Mouse (Mus musculus) bone marrow macrophage, adult 2 months (primary cell): Measurements from ENCODE around the gene Sgca. TPM values are rescaled to one million over a fixed set of nuclear protein-coding genes. Genes with fewer than 3 reads are reported as not detected.

Source experiments
- H3K27ac ChIP-seq: 2 replicates; pipeline ENCODE4 v1.5.1; 2012; ENCODE audit warnings: low read depth, low read length; ENCODE audit not compliant: insufficient read depth
- H3K4me1 ChIP-seq: 2 replicates; pipeline ENCODE4 v1.6.1; 2012; ENCODE audit warnings: low read length; ENCODE audit not compliant: control insufficient read depth, insufficient read depth
- H3K4me3 ChIP-seq: 2 replicates; pipeline ENCODE4 v1.5.1; 2012; ENCODE audit warnings: mild to moderate bottlenecking, low read length, moderate library complexity; ENCODE audit not compliant: insufficient read depth
- CTCF ChIP-seq: IDR thresholded peaks from 2 replicates; pipeline ENCODE4 v1.5.1; 2012; ENCODE audit warnings: low read depth, mild to moderate bottlenecking, low read length, moderate library complexity
- POLR2A ChIP-seq: IDR thresholded peaks from 2 replicates; pipeline ENCODE4 v1.6.1; 2012; ENCODE audit warnings: mild to moderate bottlenecking, low read depth, low read length, borderline replicate concordance
- polyA plus RNA-seq: library from polyadenylated mRNA; stranded (reverse); fragments of >200 nt; gene quantifications from 2 replicates; pipeline ENCODE4 v1.2.4, GENCODE M21; 2012; ENCODE audit not compliant: missing spikeins, insufficient read depth, insufficient read length

Gene Sgca
- polyA plus RNA-seq, 1 experiment, result not detected

DNA sequence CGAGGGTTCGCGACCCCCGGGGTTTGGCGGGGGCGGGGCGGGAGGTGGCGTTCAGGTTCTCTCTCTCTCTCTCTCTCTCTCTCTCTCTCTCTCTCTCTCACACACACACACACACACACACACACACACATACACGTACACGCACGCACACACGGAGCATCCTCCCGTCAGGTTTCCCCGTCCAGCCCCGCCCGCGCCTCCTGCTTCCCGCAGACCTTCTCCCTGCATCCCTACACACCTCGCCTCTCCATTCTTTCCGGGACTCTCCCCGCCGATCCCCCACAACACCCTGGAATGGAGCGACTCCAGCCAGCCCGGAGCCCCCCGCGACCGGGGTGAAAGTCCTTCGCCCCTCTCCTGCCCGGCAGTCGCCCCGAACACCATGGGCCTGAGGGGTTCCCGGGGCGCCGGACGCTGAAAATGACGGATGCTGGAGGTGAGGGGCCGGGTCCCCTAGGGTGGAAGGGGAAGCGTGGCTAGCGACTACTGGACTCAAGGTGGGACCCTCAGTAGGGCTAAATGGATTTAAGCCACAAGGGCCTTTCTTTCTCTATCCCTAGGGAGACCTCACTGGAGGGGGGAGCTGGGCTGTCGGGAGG, 34.1 kb upstream of the Sgca start:
- H3K4me3 ChIP-seq, result peak overlapping the region; percentile 66; the same call in 1 of the 2 replicates
- H3K27ac ChIP-seq, result no peak overlapping the region
- peaks cover 18% of the 10 kb centered on the region for H3K4me1 ChIP-seq
- TF ChIP-seq POLR2A, result no peak
- TF ChIP-seq CTCF, result no peak

DNA sequence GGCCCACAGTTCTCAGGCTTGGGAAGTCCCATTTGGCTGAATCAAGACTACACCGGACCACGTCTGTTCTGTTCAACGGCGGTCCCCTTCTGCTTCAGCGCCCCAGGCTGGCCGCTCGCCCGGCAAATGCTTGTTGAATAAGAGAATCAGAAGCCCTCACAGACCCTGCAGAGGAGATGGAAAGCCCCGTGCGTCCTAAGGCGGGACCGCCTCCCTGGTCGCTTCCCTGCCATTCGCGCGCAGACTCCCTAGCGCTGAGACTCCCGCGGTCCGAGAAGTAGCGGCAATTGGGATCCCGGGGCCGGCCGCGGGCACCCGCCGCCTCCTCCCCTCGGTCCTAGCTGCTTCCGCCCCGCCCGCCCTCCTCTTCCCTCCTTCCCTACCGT, 33.5 kb upstream of the Sgca start, which contains the start of gene Samd14:
TSS of gene Samd14 (plus strand) at position 251 of the 386 bp plus-strand sequence.
- TF ChIP-seq CTCF (no peak), POLR2A (no peak)
- H3K27ac ChIP-seq, result no peak within 1 kb of the TSS
- H3K4me1 ChIP-seq, result peaks cover 18% of the 10 kb centered on the region
- H3K4me3 ChIP-seq, result peak within 1 kb of the TSS; percentile 66

DNA sequence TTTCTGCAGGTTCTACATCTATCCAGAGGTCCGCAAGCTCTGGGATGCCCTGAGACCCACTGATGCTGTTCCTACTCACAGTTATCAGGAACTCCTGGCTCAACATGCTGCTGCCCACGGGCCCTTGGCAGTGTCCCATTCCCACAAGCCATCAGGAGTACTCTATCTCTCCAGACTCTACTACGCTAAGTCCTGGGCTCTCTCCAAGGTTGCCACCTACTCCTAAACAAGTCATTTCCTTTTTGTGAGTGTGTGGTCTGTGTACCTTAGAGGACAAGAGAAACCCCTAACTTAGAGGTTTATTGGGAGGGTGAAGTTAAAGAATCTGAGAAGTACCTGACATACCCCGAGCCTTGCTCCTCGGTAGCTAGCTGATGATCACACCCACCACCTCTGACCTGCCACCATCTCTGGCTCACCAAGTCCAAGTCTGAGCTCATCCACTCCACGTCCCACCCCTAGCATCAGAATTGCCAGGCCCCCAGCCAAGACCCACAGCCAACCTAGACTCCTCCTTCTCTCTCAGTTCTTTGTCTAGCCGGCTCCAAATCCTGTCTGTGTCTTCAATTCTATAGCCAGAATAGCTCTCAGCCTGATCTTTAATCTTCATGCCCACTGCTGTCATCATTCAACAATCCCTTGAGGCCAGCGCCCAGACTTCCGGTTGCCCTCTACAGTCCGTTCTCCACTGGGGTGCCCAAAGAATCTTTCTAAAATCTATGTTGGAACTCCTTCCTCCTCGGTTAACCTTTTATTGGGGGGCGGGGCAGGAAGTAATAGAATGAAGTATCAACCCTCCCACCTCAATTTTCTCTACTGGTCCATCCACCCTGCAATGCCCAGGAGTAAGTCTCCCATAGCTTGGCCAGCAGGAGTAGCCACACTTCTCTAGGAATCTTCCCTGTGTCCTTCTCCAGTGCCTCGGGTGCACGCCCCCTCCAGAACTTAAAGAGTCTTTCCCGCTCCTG, 32.8 kb upstream of the Sgca start:
- TF ChIP-seq POLR2A, result no peak
- no peak for TF ChIP-seq CTCF
- Histone ChIP-seq H3K4me1 (peaks cover 18% of the 10 kb centered on the region), H3K4me3 (peak overlapping the region; percentile 66), H3K27ac (no peak overlapping the region)

DNA sequence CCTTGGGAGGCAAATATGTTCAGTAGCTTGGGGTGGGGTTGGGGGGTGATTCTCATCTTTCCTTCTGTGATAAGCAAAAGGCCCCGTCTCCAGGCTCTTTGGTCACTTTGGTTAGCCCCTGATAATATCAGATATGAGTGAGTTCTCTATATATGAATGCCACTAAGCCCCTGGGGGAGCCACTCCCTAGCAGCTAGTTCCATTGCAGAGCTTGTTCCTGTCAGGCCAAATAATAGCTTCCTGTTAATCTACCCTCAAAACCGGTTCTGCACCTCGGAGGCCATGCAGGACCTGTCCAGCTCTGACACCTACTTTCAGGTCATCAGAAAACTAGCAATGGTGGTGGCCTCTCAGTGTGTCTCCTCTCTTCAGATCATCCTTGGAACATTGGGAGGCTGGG, 31.3 kb upstream of the Sgca start:
- Histone ChIP-seq H3K27ac (no peak overlapping the region), H3K4me3 (no peak overlapping the region), H3K4me1 (peaks cover 18% of the 10 kb centered on the region)
- TF ChIP-seq CTCF (no peak), POLR2A (no peak)

DNA sequence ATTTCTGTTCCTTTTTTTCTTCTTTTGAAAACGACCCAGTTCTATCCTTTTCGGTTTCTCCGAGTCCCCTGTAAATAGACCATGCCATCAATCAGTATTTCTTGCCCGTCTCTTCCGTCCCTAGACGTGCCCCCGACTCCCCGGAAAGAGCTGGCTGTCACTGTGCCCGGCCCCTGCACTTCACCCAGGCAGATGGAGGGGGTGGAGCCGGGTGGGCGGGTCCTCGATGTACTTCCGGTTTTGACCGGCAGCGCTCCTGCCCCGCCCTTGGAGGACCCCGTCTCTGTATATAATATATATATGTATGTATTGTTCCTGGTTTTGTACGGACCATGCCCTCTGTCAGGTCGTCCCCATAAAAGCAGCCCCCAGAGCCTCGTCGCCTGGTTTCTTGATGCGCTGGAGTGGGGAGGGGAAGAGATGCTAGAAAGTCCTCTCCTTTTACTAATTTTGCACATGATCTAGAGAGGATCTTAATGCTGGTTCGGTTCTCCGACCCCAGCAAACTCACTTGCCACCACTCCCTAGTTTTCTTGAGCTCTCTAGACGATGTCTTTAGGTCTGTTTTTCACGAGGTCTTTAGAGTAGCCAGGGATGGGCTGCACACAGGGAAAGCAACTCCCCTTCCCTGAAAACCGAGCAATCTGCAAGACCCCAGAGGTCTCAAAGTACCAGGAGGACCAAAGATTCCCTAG, 30.5 kb upstream of the Sgca start:
- peak overlapping the region; percentile 50 for H3K4me3 ChIP-seq
- peaks cover 18% of the 10 kb centered on the region for H3K4me1 ChIP-seq
- no peak overlapping the region for H3K27ac ChIP-seq
- no peak for TF ChIP-seq CTCF
- no peak for TF ChIP-seq POLR2A

DNA sequence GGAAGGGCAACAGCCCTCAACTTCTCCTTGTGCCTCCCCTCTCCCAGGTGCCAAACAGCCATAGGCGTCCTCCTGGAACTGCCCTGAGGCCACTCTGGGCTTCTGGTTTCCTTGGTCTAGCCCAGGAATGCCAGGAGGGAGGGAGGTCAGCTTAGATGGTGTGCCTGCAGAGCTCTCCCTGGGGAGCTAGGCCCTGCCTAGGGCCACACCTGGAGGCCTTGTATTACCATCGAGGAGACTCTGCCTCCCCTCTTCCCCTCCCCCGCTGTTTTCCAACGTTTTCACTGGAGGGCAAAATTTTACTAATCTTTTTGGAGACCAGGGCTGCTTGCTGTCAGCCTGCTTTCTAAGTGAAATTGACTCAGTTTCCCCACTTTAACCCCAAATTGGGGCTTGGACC, 29.9 kb upstream of the Sgca start:
- peaks cover 18% of the 10 kb centered on the region for H3K4me1 ChIP-seq
- H3K27ac ChIP-seq, result no peak overlapping the region
- H3K4me3 ChIP-seq, result peak overlapping the region; percentile 50; the same call in 1 of the 2 replicates
- TF ChIP-seq POLR2A, result no peak
- TF ChIP-seq CTCF, result no peak

DNA sequence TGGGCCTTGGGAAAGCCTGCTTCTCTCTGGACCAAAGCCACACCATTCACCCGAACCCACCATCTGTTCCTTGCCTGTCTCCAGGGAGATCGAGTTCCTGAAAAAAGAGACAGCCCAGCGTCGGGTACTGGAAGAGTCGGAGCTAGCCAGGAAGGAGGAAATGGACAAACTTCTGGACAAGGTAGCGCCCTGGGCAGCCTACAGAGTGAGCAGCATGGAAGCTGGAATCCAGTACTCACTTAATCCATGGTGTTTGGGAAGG, 28.7 kb upstream of the Sgca start:
- no peak for TF ChIP-seq POLR2A
- no peak for TF ChIP-seq CTCF
- Histone ChIP-seq H3K27ac (no peak overlapping the region), H3K4me3 (no peak overlapping the region), H3K4me1 (peaks cover 30% of the 10 kb centered on the region)

DNA sequence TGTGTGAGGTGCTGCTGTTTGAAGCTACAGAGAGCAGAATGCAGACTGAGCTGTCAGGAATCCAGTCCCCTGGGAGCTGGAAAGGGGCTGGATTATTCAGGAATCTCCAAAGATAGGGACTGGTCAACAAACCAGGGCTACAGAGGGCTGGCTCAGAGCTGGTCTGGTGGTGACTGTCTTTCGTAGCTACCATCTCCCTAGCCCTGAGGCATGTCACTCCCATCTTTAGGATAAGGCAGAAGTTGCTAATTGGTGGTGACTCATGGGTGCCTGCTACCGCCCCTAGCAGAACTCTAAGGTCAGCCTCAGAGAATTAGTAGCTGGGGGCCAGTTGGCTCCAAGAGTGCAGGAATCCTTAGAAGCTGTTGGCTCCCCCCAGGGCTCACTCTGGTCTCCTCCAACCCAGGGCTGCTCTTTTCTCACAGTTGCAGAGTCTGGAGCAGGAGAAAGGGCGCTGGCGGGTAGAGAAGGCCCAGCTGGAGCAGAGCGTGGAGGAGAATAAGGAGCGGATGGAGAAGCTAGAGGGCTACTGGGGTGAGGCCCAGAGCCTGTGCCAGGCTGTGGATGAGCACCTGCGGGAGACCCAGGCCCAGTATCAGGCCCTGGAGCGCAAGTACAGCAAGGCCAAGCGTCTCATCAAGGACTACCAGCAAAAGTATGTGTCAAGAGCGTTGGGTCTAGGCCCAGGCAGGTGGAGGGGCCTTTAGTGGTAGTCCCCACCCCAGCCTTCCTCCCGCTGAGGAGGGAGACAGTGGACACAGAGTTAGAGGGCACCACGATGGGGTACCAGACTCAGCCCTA, 28.2 kb upstream of the Sgca start:
- no peak overlapping the region for H3K4me3 ChIP-seq
- H3K27ac ChIP-seq, result no peak overlapping the region
- peaks cover 29% of the 10 kb centered on the region for H3K4me1 ChIP-seq
- TF ChIP-seq POLR2A (no peak), CTCF (no peak)

DNA sequence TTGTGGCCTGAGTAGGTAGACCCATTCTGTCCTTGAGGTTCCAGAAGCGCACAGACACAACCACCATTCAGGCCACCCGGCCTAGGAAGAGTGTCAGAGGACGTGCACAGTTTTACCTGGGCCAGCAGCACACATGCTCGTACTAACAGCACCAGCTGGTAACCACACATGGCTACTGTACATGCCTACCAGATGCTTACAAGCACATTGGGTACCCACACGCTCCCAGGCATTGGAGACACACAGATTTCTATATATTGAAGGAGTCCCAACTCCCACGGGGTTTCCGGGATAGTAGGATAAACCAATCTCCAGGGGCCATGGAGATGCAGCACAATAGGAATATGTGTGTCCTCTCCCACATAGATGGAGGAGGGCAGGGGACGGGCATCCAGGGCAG, 26.6 kb upstream of the Sgca start:
- H3K4me1 ChIP-seq, result peaks cover 23% of the 10 kb centered on the region
- no peak overlapping the region for H3K27ac ChIP-seq
- TF ChIP-seq POLR2A, result no peak
- no peak for TF ChIP-seq CTCF
- no peak overlapping the region for H3K4me3 ChIP-seq
